Mouse (Mus musculus): ENCODE results near the gene Alox5ap. TPM values are rescaled to one million over a fixed set of nuclear protein-coding genes. Genes with fewer than 3 reads are reported as not detected.

Gene Alox5ap
- polyA plus RNA-seq, 1 experiment from 2014 or later: 11.4 TPM

GRCm38 (mm10) chr5:149272535-149272934, 8.0 kb downstream of the Alox5ap start:
- H3K27me3 ChIP-seq (replicated peaks; ENCODE audit: control insufficient read depth, insufficient read depth, low read length): no peaks in the 10 kb centered on the region
- no peak overlapping the region for H3K4me3 ChIP-seq (ENCODE audit: low read length)
- no peak overlapping the region for H3K9ac ChIP-seq (ENCODE audit: low read depth, low read length)
- H3K27ac ChIP-seq (ENCODE audit: low read length): no peak overlapping the region
- no peak for ATAC-seq
- H3K36me3 ChIP-seq (ENCODE audit: control insufficient read depth, insufficient read depth, low read length): no peaks in the 10 kb centered on the region
- WGBS: 61% methylated on average over 4 of the region's 4 CpGs
- H3K4me1 ChIP-seq (ENCODE audit: control insufficient read depth, insufficient read depth, low read length): no peaks in the 10 kb centered on the region
- 0 out of 2 replicates have a peak, but pooled peaks cover 4% of the 10 kb centered on the region for H3K9me3 ChIP-seq (ENCODE audit: control insufficient read depth, low read length)
- H3K4me2 ChIP-seq (ENCODE audit: low read depth, low read length): no peak overlapping the region

GRCm38 (mm10) chr5:149274390-149275104, 10.0 kb downstream of the Alox5ap start:
- WGBS: 83% methylated on average over 15 of the region's 15 CpGs
- no peak overlapping the region for H3K27ac ChIP-seq (ENCODE audit: low read length)
- no peak for ATAC-seq
- no peak overlapping the region for H3K4me3 ChIP-seq (ENCODE audit: low read length)
- no peaks in the 10 kb centered on the region for H3K36me3 ChIP-seq (ENCODE audit: control insufficient read depth, insufficient read depth, low read length)
- H3K4me1 ChIP-seq (ENCODE audit: control insufficient read depth, insufficient read depth, low read length): no peaks in the 10 kb centered on the region
- no peaks in the 10 kb centered on the region for H3K27me3 ChIP-seq (replicated peaks; ENCODE audit: control insufficient read depth, insufficient read depth, low read length)
- H3K4me2 ChIP-seq (ENCODE audit: low read depth, low read length): no peak overlapping the region
- 0 out of 2 replicates have a peak, but pooled peaks cover 4% of the 10 kb centered on the region for H3K9me3 ChIP-seq (ENCODE audit: control insufficient read depth, low read length)
- H3K9ac ChIP-seq (ENCODE audit: low read depth, low read length): no peak overlapping the region

GRCm38 (mm10) chr5:149275105-149275494, 10.5 kb downstream of the Alox5ap start:
- Histone ChIP-seq H3K9ac (ENCODE audit: low read depth, low read length) (no peak overlapping the region), H3K27ac (ENCODE audit: low read length) (no peak overlapping the region), H3K27me3 (replicated peaks; ENCODE audit: control insufficient read depth, insufficient read depth, low read length) (no peaks in the 10 kb centered on the region), H3K4me2 (ENCODE audit: low read depth, low read length) (no peak overlapping the region), H3K4me1 (ENCODE audit: control insufficient read depth, insufficient read depth, low read length) (no peaks in the 10 kb centered on the region), H3K36me3 (ENCODE audit: control insufficient read depth, insufficient read depth, low read length) (no peaks in the 10 kb centered on the region), H3K4me3 (ENCODE audit: low read length) (no peak overlapping the region), H3K9me3 (ENCODE audit: control insufficient read depth, low read length) (0 out of 2 replicates have a peak, but pooled peaks cover 4% of the 10 kb centered on the region)
- WGBS: 89% methylated on average over 1 of the region's 1 CpGs
- ATAC-seq: no peak

GRCm38 (mm10) chr5:149277529-149277928, 13.0 kb downstream of the Alox5ap start:
- 70% methylated on average over 5 of the region's 5 CpGs for WGBS
- no peaks in the 10 kb centered on the region for H3K27me3 ChIP-seq (replicated peaks; ENCODE audit: control insufficient read depth, insufficient read depth, low read length)

GRCm38 (mm10) chr5:149279273-149279844, 14.8 kb downstream of the Alox5ap start:
- Histone ChIP-seq H3K27me3 (replicated peaks; ENCODE audit: control insufficient read depth, insufficient read depth, low read length) (no peaks in the 10 kb centered on the region), H3K9ac (ENCODE audit: low read depth, low read length) (no peak overlapping the region), H3K27ac (ENCODE audit: low read length) (no peak overlapping the region), H3K9me3 (ENCODE audit: control insufficient read depth, low read length) (no peaks in the 10 kb centered on the region; the same call in 1 of the 2 replicates), H3K4me2 (ENCODE audit: low read depth, low read length) (no peak overlapping the region), H3K4me1 (ENCODE audit: control insufficient read depth, insufficient read depth, low read length) (no peaks in the 10 kb centered on the region), H3K4me3 (ENCODE audit: low read length) (no peak overlapping the region), H3K36me3 (ENCODE audit: control insufficient read depth, insufficient read depth, low read length) (no peaks in the 10 kb centered on the region)
- no peak for ATAC-seq
- 35% methylated on average over 22 of the region's 22 CpGs for WGBS

More at GRCm38 (mm10) chr5:149277529-149277928, 13.0 kb downstream of the Alox5ap start:
- H3K4me1 ChIP-seq (ENCODE audit: control insufficient read depth, insufficient read depth, low read length): no peaks in the 10 kb centered on the region
- ATAC-seq: no peak
- H3K9me3 ChIP-seq (ENCODE audit: control insufficient read depth, low read length): no peaks in the 10 kb centered on the region
- no peak overlapping the region for H3K9ac ChIP-seq (ENCODE audit: low read depth, low read length)
- no peak overlapping the region for H3K27ac ChIP-seq (ENCODE audit: low read length)
- H3K36me3 ChIP-seq (ENCODE audit: control insufficient read depth, insufficient read depth, low read length): no peaks in the 10 kb centered on the region
- no peak overlapping the region for H3K4me3 ChIP-seq (ENCODE audit: low read length)
- H3K4me2 ChIP-seq (ENCODE audit: low read depth, low read length): no peak overlapping the region

GRCm38 (mm10) chr5:149283009-149283408, 18.4 kb downstream of the Alox5ap start:
- Histone ChIP-seq H3K36me3 (ENCODE audit: control insufficient read depth, insufficient read depth, low read length) (no peaks in the 10 kb centered on the region), H3K9ac (ENCODE audit: low read depth, low read length) (no peak overlapping the region), H3K27ac (ENCODE audit: low read length) (no peak overlapping the region), H3K4me3 (ENCODE audit: low read length) (no peak overlapping the region), H3K27me3 (replicated peaks; ENCODE audit: control insufficient read depth, insufficient read depth, low read length) (peaks cover 6% of the 10 kb centered on the region; the same call in 1 of the 2 replicates), H3K4me2 (ENCODE audit: low read depth, low read length) (no peak overlapping the region), H3K4me1 (ENCODE audit: control insufficient read depth, insufficient read depth, low read length) (peaks cover 7% of the 10 kb centered on the region; the same call in 1 of the 2 replicates), H3K9me3 (ENCODE audit: control insufficient read depth, low read length) (no peaks in the 10 kb centered on the region; the same call in 1 of the 2 replicates)
- 94% methylated on average over 2 of the region's 2 CpGs for WGBS
- no peak for ATAC-seq

GRCm38 (mm10) chr5:149283821-149284220, 19.3 kb downstream of the Alox5ap start:
- no peak for ATAC-seq
- Histone ChIP-seq H3K9me3 (ENCODE audit: control insufficient read depth, low read length) (no peaks in the 10 kb centered on the region; the same call in 1 of the 2 replicates), H3K4me2 (ENCODE audit: low read depth, low read length) (no peak overlapping the region)

GRCm38 (mm10) chr5:149286021-149286420, 21.5 kb downstream of the Alox5ap start:
- Histone ChIP-seq H3K9ac (ENCODE audit: low read depth, low read length) (no peak overlapping the region), H3K9me3 (ENCODE audit: control insufficient read depth, low read length) (no peaks in the 10 kb centered on the region; the same call in 1 of the 2 replicates), H3K4me3 (ENCODE audit: low read length) (no peak overlapping the region), H3K27ac (ENCODE audit: low read length) (no peak overlapping the region), H3K36me3 (ENCODE audit: control insufficient read depth, insufficient read depth, low read length) (no peaks in the 10 kb centered on the region), H3K4me2 (ENCODE audit: low read depth, low read length) (no peak overlapping the region), H3K27me3 (replicated peaks; ENCODE audit: control insufficient read depth, insufficient read depth, low read length) (peaks cover 6% of the 10 kb centered on the region; the same call in 1 of the 2 replicates), H3K4me1 (ENCODE audit: control insufficient read depth, insufficient read depth, low read length) (peaks cover 7% of the 10 kb centered on the region; the same call in 1 of the 2 replicates)
- 57% methylated on average over 7 of the region's 7 CpGs for WGBS
- ATAC-seq: no peak

More at GRCm38 (mm10) chr5:149283821-149284220, 19.3 kb downstream of the Alox5ap start:
- H3K27ac ChIP-seq (ENCODE audit: low read length): no peak overlapping the region
- H3K4me3 ChIP-seq (ENCODE audit: low read length): no peak overlapping the region
- peaks cover 6% of the 10 kb centered on the region; the same call in 1 of the 2 replicates for H3K27me3 ChIP-seq (replicated peaks; ENCODE audit: control insufficient read depth, insufficient read depth, low read length)
- peaks cover 7% of the 10 kb centered on the region; the same call in 1 of the 2 replicates for H3K4me1 ChIP-seq (ENCODE audit: control insufficient read depth, insufficient read depth, low read length)
- H3K36me3 ChIP-seq (ENCODE audit: control insufficient read depth, insufficient read depth, low read length): no peaks in the 10 kb centered on the region
- H3K9ac ChIP-seq (ENCODE audit: low read depth, low read length): no peak overlapping the region

- Histone ChIP-seq H3K27ac (ENCODE audit: low read length) (no peak overlapping the region), H3K36me3 (ENCODE audit: control insufficient read depth, insufficient read depth, low read length) (no peaks in the 10 kb centered on the region), H3K27me3 (replicated peaks; ENCODE audit: control insufficient read depth, insufficient read depth, low read length) (peaks cover 6% of the 10 kb centered on the region; the same call in 1 of the 2 replicates), H3K9me3 (ENCODE audit: control insufficient read depth, low read length) (no peaks in the 10 kb centered on the region; the same call in 1 of the 2 replicates), H3K9ac (ENCODE audit: low read depth, low read length) (peak overlapping the region; percentile 52), H3K4me1 (ENCODE audit: control insufficient read depth, insufficient read depth, low read length) (peaks cover 7% of the 10 kb centered on the region; the same call in 1 of the 2 replicates), H3K4me2 (ENCODE audit: low read depth, low read length) (peak overlapping the region; percentile 59), H3K4me3 (ENCODE audit: low read length) (peak overlapping the region; percentile 40)
- WGBS: 20% methylated on average over 41 of the region's 41 CpGs
- ATAC-seq: peak; percentile 58; the same call in 1 of the 2 replicates
Measured at GRCm38 (mm10) chr5:149287148-149288038, 22.8 kb downstream of the Alox5ap start.
